Mouse (Mus musculus) stomach, embryonic 16.5 days (tissue): ENCODE results near the gene Gm9112. TPM values are rescaled to one million over a fixed set of nuclear protein-coding genes. Genes with fewer than 3 reads are reported as not detected.
"Not testable (repeated sequence)": the region's sequence is repeated elsewhere in the genome, so short reads cannot be mapped to it uniquely, and the experiment has no call there.

Source experiments
- ATAC-seq: fragments of 200-750 bp; cut with Nextera tagmentation; 2 replicates; pipeline ENCODE4 v1.8.0; 2017; ENCODE audit warnings: moderate number of reproducible peaks, moderate TSS enrichment; ENCODE audit not compliant: insufficient read depth, low FRiP score
- H3K27ac ChIP-seq: fragments of 300-500 bp; sonication (generic); 2 replicates; pipeline ENCODE4 v1.5.1; 2014; ENCODE audit warnings: low read length
- H3K27me3 ChIP-seq: fragments of 300-500 bp; sonication (generic); 2 replicates; pipeline ENCODE4 v1.6.1; 2014; ENCODE audit warnings: low read length, control low read depth, mixed read lengths; ENCODE audit not compliant: control insufficient read depth, insufficient read depth
- H3K36me3 ChIP-seq: fragments of 300-500 bp; sonication (generic); 2 replicates; pipeline ENCODE4 v1.6.1; 2014; ENCODE audit warnings: low read length; ENCODE audit not compliant: control insufficient read depth, insufficient read depth
- H3K4me1 ChIP-seq: fragments of 300-500 bp; sonication (generic); 2 replicates; pipeline ENCODE4 v1.6.1; 2014; ENCODE audit warnings: low read length, control low read depth, mixed read lengths; ENCODE audit not compliant: control insufficient read depth, insufficient read depth
- H3K4me2 ChIP-seq: fragments of 300-500 bp; sonication (generic); 2 replicates; pipeline ENCODE4 v1.6.1; 2014; ENCODE audit warnings: low read depth, low read length, mixed read lengths
- H3K4me3 ChIP-seq: fragments of 300-500 bp; sonication (generic); replicated peaks from 2 replicates; pipeline ENCODE4 v1.5.1; 2014; ENCODE audit warnings: mild to moderate bottlenecking, low read length
- H3K9ac ChIP-seq: fragments of 300-500 bp; sonication (generic); 2 replicates; pipeline ENCODE4 v1.6.1; 2014; ENCODE audit warnings: low read length
- H3K9me3 ChIP-seq: fragments of 300-500 bp; sonication (generic); replicated peaks from 2 replicates; pipeline ENCODE4 v1.6.1; 2016; ENCODE audit warnings: low read length, control low read depth; ENCODE audit not compliant: control insufficient read depth
- WGBS: fragments of 180-500 bp; shearing (Covaris S2); extraction: QIAGEN DNeasy Blood & Tissue Kit; methylation state at CpG from one replicate; pipeline ENCODE4 v1.1.7; 2014; 5-methylcytosine and 5-hydroxymethylcytosine counted together
- polyA plus RNA-seq: library from polyadenylated mRNA; unstranded; fragments of >200 nt; fragmentation: Nextera tagmentation; extraction: Ambion mirVana; gene quantifications from 2 replicates; pipeline ENCODE4 v1.2.1, GENCODE M21; 2015

The Gm9112 gene
- polyA plus RNA-seq = not detected in 2 replicates

DNA sequence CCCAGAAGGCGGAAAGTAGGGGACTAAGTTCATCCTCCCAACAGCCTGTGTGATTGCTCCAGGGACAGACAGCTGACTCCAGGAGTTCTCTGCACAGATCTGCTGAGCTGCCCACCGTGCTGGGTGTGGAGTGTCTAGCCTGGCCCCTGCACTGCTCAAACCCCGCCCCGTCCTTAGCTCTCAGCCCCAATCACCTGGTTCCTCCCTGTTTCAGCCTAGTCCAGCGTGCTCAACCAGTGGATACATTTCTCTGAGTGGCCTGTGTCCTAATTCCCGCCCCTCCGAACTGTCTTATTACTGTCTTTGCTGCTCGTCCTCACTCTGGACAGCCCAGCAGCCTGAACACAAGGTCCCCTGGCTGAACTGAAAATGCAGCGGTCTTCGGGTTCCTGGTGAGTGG, at the start of gene Gm9112, which contains the start of gene Dmrtc1b:
Gm9112 (minus strand) TSS at position 101 of the 400 bp plus-strand sequence.
Dmrtc1b (plus strand) TSS at position 331 of the 400 bp plus-strand sequence.
- not testable (repeated sequence) for H3K9me3 ChIP-seq, H3K4me2 ChIP-seq, H3K4me1 ChIP-seq, H3K9ac ChIP-seq, H3K4me3 ChIP-seq, H3K36me3 ChIP-seq, ATAC-seq, H3K27me3 ChIP-seq, H3K27ac ChIP-seq
- 83% methylated on average over 8 of the region's 10 CpGs for WGBS

DNA sequence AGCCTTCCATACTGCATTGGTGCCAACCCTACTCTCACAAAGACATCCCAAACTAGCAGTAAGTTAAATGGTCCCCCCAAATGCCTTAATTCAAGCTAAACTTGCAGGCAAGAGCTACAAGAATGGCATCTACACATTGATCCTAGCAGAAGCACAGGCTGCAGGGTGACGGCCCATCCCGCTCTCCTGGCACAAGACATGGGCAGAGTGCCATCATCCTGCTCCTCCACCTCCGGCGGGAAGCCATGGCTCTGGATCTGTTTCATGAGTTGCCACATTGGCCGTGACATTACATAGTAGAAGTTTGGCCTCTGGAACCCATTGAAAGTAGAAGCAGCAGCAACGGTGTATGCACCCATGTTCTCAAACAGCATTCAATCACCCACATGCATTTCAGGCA, 16.8 kb upstream of the Gm9112 start:
- not testable (repeated sequence) for H3K4me2 ChIP-seq, H3K4me3 ChIP-seq, ATAC-seq, H3K9ac ChIP-seq, H3K9me3 ChIP-seq, H3K4me1 ChIP-seq, H3K36me3 ChIP-seq, H3K27me3 ChIP-seq, H3K27ac ChIP-seq
- 94% methylated on average over 6 of the region's 6 CpGs for WGBS

DNA sequence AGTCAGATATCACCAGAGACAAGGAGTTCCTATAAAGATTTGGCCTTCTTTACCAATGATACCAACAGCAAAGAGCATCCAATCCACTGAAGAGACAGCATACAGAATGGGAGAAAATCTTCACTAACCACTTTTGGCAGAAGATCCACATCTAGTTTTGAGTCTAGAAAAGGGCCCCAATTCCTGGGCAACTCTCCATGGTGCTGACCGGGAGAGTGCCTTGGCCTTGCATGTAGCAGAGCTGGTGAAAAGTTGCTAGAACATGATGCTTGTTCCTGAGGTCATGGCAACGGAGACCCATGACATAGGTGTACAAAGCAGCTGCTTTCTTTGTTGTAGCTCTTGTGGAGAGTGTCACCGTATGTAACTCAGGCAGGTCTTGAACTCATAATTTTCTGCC, 6.8 kb downstream of the Gm9112 start:
- 69% methylated on average over 3 of the region's 3 CpGs for WGBS
- H3K27me3 ChIP-seq, H3K9me3 ChIP-seq, H3K27ac ChIP-seq, H3K36me3 ChIP-seq, H3K4me3 ChIP-seq, ATAC-seq, H3K9ac ChIP-seq, H3K4me1 ChIP-seq, H3K4me2 ChIP-seq: not testable (repeated sequence)

DNA sequence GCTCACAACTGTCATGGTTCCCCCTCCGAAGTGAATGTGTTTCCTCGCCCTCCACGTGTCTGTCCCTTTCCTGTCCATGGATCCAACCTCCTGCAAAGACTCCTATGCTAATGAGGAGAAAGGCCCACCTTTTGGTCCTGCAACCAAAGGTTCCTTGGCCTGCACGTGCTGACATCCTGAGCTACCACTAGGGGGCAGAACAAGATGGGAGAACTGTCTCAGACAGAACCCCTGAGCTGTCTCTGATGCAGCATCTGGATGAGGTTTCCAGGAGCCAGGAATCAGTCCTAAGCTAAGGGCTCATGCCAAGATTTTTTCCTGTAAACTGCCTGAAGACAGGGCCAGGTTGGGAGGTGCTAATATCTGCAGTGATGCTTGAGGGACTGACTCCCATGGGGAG, 18.2 kb downstream of the Gm9112 start:
- H3K36me3 ChIP-seq, H3K4me2 ChIP-seq, H3K4me3 ChIP-seq, H3K9me3 ChIP-seq, ATAC-seq, H3K27me3 ChIP-seq, H3K4me1 ChIP-seq, H3K27ac ChIP-seq, H3K9ac ChIP-seq: not testable (repeated sequence)
- WGBS = 23% methylated on average over 4 of the region's 4 CpGs

DNA sequence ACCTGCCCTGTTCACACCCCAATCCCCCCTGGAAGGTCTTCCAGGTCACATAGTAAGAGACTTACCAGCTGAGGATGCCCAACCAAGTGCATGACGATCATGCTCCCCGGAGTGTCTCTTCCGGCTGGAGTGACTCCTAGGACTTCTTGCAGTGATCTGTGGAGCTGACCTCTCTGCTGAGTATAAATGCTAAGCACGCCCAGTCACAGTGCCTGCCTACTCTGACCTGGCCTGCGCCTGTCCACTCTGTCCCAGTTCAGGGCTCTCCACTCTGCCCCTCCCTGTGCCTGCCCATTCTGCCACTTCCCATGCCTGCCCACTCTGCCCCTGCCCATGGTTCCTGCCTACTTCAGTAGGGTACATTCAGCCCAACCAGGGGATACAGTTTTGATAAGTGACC, 20.6 kb downstream of the Gm9112 start, which contains the start of gene Gm3880:
Gm3880 (minus strand) TSS at position 101 of the 400 bp plus-strand sequence.
- not testable (repeated sequence) for H3K4me1 ChIP-seq, H3K36me3 ChIP-seq, H3K27ac ChIP-seq, H3K4me2 ChIP-seq, H3K9me3 ChIP-seq, ATAC-seq, H3K4me3 ChIP-seq, H3K9ac ChIP-seq, H3K27me3 ChIP-seq
- WGBS = 87% methylated on average over 5 of the region's 5 CpGs

DNA sequence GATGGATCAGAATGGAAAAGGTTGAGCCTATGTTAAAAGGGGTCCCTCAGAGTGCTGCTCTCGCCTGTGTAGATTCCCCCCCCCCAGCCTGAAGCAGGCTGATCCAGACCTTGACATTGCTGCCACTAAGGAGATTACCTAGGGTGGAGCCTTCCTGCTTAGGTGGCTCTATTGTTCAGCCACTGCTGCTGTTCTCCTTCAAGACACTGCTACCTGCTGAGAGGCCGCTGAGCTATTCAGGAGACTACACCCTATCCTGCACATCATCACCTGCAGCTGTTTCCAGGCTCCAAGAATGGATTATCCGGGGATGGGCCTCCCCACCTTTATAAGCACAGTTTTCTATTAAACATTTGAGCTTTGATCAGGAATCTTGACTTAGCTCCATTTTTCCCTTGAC, 22.7 kb downstream of the Gm9112 start:
- H3K27me3 ChIP-seq, H3K9me3 ChIP-seq, H3K36me3 ChIP-seq, H3K9ac ChIP-seq, ATAC-seq, H3K4me1 ChIP-seq, H3K27ac ChIP-seq, H3K4me2 ChIP-seq, H3K4me3 ChIP-seq: not testable (repeated sequence)
- WGBS = 60% methylated on average over 3 of the region's 3 CpGs

DNA sequence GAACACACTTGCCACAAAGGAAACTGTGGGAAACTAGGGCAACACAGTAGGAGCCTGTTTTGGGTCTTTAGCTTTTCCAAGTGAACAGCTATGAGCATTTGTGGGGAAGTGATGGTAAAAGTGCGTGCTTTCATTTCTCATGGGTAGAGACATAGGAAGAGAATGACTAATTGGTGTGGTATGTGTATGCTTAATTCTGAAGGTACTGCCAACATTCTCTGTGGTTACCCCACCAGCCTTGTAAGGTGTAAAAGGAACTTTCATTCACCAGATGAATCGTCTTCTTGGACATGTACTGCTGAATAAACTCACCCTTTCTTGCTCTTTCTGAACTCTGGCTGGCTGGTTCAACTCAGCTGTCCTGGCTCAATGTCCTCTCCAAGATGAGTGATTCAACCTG, 40.8 kb downstream of the Gm9112 start:
- H3K4me2 ChIP-seq = no peak overlapping the region
- H3K4me1 ChIP-seq = no peaks in the 10 kb centered on the region
- H3K27ac ChIP-seq = no peak overlapping the region
- H3K4me3 ChIP-seq = no peak overlapping the region
- no peaks in the 10 kb centered on the region for H3K27me3 ChIP-seq
- no peaks in the 10 kb centered on the region for H3K9me3 ChIP-seq
- no peak overlapping the region for H3K9ac ChIP-seq
- WGBS = 65% methylated on average over 2 of the region's 2 CpGs
- no peaks in the 10 kb centered on the region for H3K36me3 ChIP-seq
- no peak for ATAC-seq

DNA sequence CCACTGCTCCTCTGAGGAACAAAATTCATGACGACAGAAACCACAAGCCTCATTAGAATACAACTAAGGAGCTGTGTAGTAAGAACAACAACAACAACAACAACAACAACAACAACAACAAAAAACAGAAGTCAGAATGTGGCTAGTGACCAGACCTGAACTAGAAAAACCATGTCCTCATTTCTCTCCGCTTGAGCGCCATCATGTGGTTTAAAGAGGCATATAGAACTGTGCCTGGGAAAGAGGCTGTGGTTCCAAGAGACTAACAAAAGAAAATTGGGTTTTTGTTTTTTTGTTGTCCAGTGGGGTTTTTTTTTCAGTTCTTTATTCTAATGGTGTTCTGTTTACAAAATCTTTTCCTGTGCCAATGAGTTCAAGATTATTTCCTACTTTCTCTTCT, 46.7 kb downstream of the Gm9112 start:
- H3K27me3 ChIP-seq = no peaks in the 10 kb centered on the region; the same call in 1 of the 2 replicates
- H3K9ac ChIP-seq = no peak overlapping the region
- no peak overlapping the region for H3K4me3 ChIP-seq
- 18% methylated on average over 3 of the region's 3 CpGs for WGBS
- H3K36me3 ChIP-seq = no peaks in the 10 kb centered on the region
- ATAC-seq = no peak
- H3K4me2 ChIP-seq = no peak overlapping the region
- H3K9me3 ChIP-seq = no peaks in the 10 kb centered on the region
- H3K27ac ChIP-seq = no peak overlapping the region
- H3K4me1 ChIP-seq = no peaks in the 10 kb centered on the region
